Mouse (Mus musculus): ENCODE measurements at regions not wholly inside any gene's neighbourhood (a gene's known extent, or its start where the extent isn't known, plus 50 kb on each side); places are given as distances from the start of the nearest gene placed in this dataset.
A peak's percentile ranks its signal among the peaks of the same experiment; 100 is the strongest.
"Not testable (repeated sequence)": the region's sequence is repeated elsewhere in the genome, so short reads cannot be mapped to it uniquely, and the experiment has no call there.

DNA sequence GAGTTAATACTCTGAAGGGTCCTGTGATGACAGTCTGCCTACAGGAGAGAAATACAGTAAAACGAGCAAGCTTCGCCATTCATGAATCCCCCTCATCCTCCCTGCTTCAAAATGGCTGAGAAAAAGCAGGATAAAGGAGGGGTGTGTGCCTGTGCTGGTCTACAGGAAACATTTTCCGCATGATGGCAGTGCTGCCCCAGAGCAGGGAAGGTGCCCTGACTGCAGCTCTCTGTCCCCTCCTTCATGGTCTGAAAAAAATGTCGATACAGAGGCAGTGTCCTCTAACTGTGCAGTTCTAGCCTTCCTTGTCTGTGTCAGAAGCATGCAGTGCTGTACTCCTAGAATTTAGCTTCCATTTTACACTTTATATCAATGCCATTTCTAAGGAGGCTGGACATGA, 166.7 kb upstream of the Olfr1324 start:
- WGBS = 91% methylated on average over 4 of the region's 4 CpGs
- not testable (repeated sequence) for H3K9me3 ChIP-seq (ENCODE audit: control insufficient read depth, low read length); H3K9ac ChIP-seq; H3K4me2 ChIP-seq (replicated peaks); H3K4me1 ChIP-seq (replicated peaks; ENCODE audit: control insufficient read depth, insufficient read depth, low read length); H3K27me3 ChIP-seq (ENCODE audit: control insufficient read depth, insufficient read depth, low read length); DNase-seq (ENCODE audit: low spot score); H3K4me3 ChIP-seq (replicated peaks; ENCODE audit: low read length); H3K27ac ChIP-seq; ATAC-seq (ENCODE audit: low FRiP score)
- peaks cover 21% of the 10 kb centered on the region; the same call in 1 of the 2 replicates for H3K36me3 ChIP-seq (replicated peaks; ENCODE audit: control insufficient read depth, insufficient read depth)

GRCm38 (mm10) chrX:50591477-50591876, 163.2 kb upstream of the Olfr1324 start:
- H3K4me3 ChIP-seq (replicated peaks; ENCODE audit: low read length) = no peak overlapping the region
- 0 out of 2 replicates have a peak overlapping the region, but pooled peaks have one; percentile 72 for H3K27ac ChIP-seq
- no peaks in the 10 kb centered on the region for H3K27me3 ChIP-seq (ENCODE audit: control insufficient read depth, insufficient read depth, low read length)
- WGBS = 74% methylated on average over 4 of the region's 4 CpGs
- H3K9me3 ChIP-seq (ENCODE audit: control insufficient read depth, low read length) = no peaks in the 10 kb centered on the region
- peaks cover 12% of the 10 kb centered on the region; the same call in 1 of the 2 replicates for H3K36me3 ChIP-seq (replicated peaks; ENCODE audit: control insufficient read depth, insufficient read depth)
- H3K4me2 ChIP-seq (replicated peaks) = peak overlapping the region; percentile 29; the same call in 1 of the 2 replicates
- no peaks in the 10 kb centered on the region for H3K4me1 ChIP-seq (replicated peaks; ENCODE audit: control insufficient read depth, insufficient read depth, low read length)
- H3K9ac ChIP-seq = no peak overlapping the region
- ATAC-seq (ENCODE audit: low FRiP score) (no peak), DNase-seq (ENCODE audit: low spot score) (peak; percentile 74)

- H3K4me3 ChIP-seq (replicated peaks; ENCODE audit: low read length) = no peak overlapping the region; the same call in 1 of the 2 replicates
- DNase-seq (ENCODE audit: low spot score) (peak; percentile 70), ATAC-seq (ENCODE audit: low FRiP score) (no peak)
- no peaks in the 10 kb centered on the region for H3K9me3 ChIP-seq (ENCODE audit: control insufficient read depth, low read length)
- no peaks in the 10 kb centered on the region for H3K27me3 ChIP-seq (ENCODE audit: control insufficient read depth, insufficient read depth, low read length)
- peak overlapping the region; percentile 29; the same call in 1 of the 2 replicates for H3K4me2 ChIP-seq (replicated peaks)
- peak overlapping the region; percentile 72 for H3K27ac ChIP-seq
- 77% methylated on average over 8 of the region's 8 CpGs for WGBS
- H3K36me3 ChIP-seq (replicated peaks; ENCODE audit: control insufficient read depth, insufficient read depth) = peaks cover 12% of the 10 kb centered on the region; the same call in 1 of the 2 replicates
- H3K9ac ChIP-seq = no peak overlapping the region
- no peaks in the 10 kb centered on the region for H3K4me1 ChIP-seq (replicated peaks; ENCODE audit: control insufficient read depth, insufficient read depth, low read length)
These were observed 162.5 kb upstream of the Olfr1324 start for GRCm38 (mm10) chrX:50590673-50591341.

DNA sequence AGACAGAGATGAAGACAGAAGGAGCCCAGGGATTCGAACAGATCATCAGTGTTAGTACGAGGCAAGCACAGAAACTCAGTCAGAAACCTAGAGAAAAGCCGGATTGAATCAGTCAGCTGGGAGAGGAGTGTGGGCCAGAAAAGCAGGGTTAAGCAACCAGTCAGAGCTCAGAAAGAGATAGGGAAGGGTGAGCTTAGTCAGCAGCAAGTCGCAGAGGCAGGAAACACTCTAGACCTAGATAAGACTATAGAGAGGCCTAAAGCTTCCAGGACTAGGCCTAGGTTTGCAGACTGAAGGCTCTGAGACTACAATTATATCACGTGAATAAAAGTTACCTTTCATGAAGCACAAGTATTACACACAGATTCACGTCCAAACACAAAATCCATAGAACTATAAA, 160.6 kb upstream of the Olfr1324 start:
- peaks cover 9% of the 10 kb centered on the region; the same call in 1 of the 2 replicates for H3K36me3 ChIP-seq (replicated peaks; ENCODE audit: control insufficient read depth, insufficient read depth)
- no peak overlapping the region for H3K4me2 ChIP-seq (replicated peaks)
- DNase-seq (ENCODE audit: low spot score) = no peak
- no peak for ATAC-seq (ENCODE audit: low FRiP score)
- H3K9ac ChIP-seq = no peak overlapping the region
- WGBS = 91% methylated on average over 6 of the region's 6 CpGs
- no peak overlapping the region for H3K27ac ChIP-seq
- H3K4me3 ChIP-seq (replicated peaks; ENCODE audit: low read length) = no peak overlapping the region
- no peaks in the 10 kb centered on the region for H3K4me1 ChIP-seq (replicated peaks; ENCODE audit: control insufficient read depth, insufficient read depth, low read length)
- no peaks in the 10 kb centered on the region for H3K27me3 ChIP-seq (ENCODE audit: control insufficient read depth, insufficient read depth, low read length)
- H3K9me3 ChIP-seq (ENCODE audit: control insufficient read depth, low read length) = no peaks in the 10 kb centered on the region

- Histone ChIP-seq H3K4me1 (replicated peaks; ENCODE audit: control insufficient read depth, insufficient read depth, low read length) (no peaks in the 10 kb centered on the region), H3K9me3 (ENCODE audit: control insufficient read depth, low read length) (no peaks in the 10 kb centered on the region), H3K9ac (no peak overlapping the region), H3K27ac (peak overlapping the region; percentile 38; the same call in 1 of the 2 replicates), H3K4me3 (replicated peaks; ENCODE audit: low read length) (no peak overlapping the region), H3K36me3 (replicated peaks; ENCODE audit: control insufficient read depth, insufficient read depth) (0 out of 2 replicates have a peak, but pooled peaks cover 6% of the 10 kb centered on the region), H3K4me2 (replicated peaks) (peak overlapping the region; percentile 15; the same call in 1 of the 2 replicates), H3K27me3 (ENCODE audit: control insufficient read depth, insufficient read depth, low read length) (no peaks in the 10 kb centered on the region)
- DNase-seq (ENCODE audit: low spot score) (peak; percentile 69), ATAC-seq (ENCODE audit: low FRiP score) (no peak)
- WGBS = 78% methylated on average over 12 of the region's 12 CpGs
These were observed 155.7 kb upstream of the Olfr1324 start for GRCm38 (mm10) chrX:50583741-50584580.

DNA sequence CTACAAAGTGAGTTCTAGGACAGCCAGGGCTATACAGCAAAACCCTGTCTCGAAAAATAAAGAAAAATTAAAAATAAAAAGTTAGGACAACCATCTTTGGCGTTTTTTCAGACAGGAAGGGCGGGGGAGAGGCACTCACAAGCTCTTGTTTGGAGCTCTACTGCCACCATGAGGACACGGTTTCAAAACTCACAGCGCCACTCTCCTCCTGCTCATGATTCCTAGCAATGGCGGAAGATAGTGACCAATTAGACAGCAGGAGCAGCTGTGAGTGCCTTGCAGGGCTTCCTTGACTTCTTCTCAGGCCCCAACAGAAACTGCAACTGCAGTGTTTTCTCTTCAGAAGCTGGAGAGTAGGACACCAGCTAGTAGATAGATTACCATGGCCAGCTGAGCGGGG, 151.9 kb upstream of the Olfr1324 start:
- Histone ChIP-seq H3K4me1 (replicated peaks; ENCODE audit: control insufficient read depth, insufficient read depth, low read length) (no peaks in the 10 kb centered on the region), H3K27me3 (ENCODE audit: control insufficient read depth, insufficient read depth, low read length) (no peaks in the 10 kb centered on the region), H3K9me3 (ENCODE audit: control insufficient read depth, low read length) (no peaks in the 10 kb centered on the region), H3K36me3 (replicated peaks; ENCODE audit: control insufficient read depth, insufficient read depth) (peaks cover 6% of the 10 kb centered on the region; the same call in 1 of the 2 replicates), H3K27ac (peak overlapping the region; percentile 77), H3K4me3 (replicated peaks; ENCODE audit: low read length) (no peak overlapping the region), H3K9ac (no peak overlapping the region), H3K4me2 (replicated peaks) (peak overlapping the region; percentile 30)
- ATAC-seq (ENCODE audit: low FRiP score) = no peak
- WGBS = 72% methylated on average over 7 of the region's 7 CpGs
- DNase-seq (ENCODE audit: low spot score) = peak; percentile 66

- 69% methylated on average over 7 of the region's 7 CpGs for WGBS
- H3K9me3 ChIP-seq (ENCODE audit: control insufficient read depth, low read length) = no peaks in the 10 kb centered on the region
- no peaks in the 10 kb centered on the region for H3K27me3 ChIP-seq (ENCODE audit: control insufficient read depth, insufficient read depth, low read length)
- H3K4me3 ChIP-seq (replicated peaks; ENCODE audit: low read length) = 0 out of 2 replicates have a peak overlapping the region, but pooled peaks have one; percentile 5
- DNase-seq (ENCODE audit: low spot score) = peak; percentile 71
- no peak overlapping the region for H3K27ac ChIP-seq
- no peak for ATAC-seq (ENCODE audit: low FRiP score)
- H3K4me1 ChIP-seq (replicated peaks; ENCODE audit: control insufficient read depth, insufficient read depth, low read length) = no peaks in the 10 kb centered on the region
- H3K4me2 ChIP-seq (replicated peaks) = peak overlapping the region; percentile 31; the same call in 1 of the 2 replicates
- H3K36me3 ChIP-seq (replicated peaks; ENCODE audit: control insufficient read depth, insufficient read depth) = no peaks in the 10 kb centered on the region; the same call in 1 of the 2 replicates
- H3K9ac ChIP-seq = no peak overlapping the region
These were observed 148.5 kb upstream of the Olfr1324 start for GRCm38 (mm10) chrX:50576824-50577223.

GRCm38 (mm10) chrX:50572191-50573095, 144.1 kb upstream of the Olfr1324 start:
- H3K4me3 ChIP-seq (replicated peaks; ENCODE audit: low read length) = peak overlapping the region; percentile 24
- not testable (repeated sequence) for ATAC-seq (ENCODE audit: low FRiP score); H3K4me1 ChIP-seq (replicated peaks; ENCODE audit: control insufficient read depth, insufficient read depth, low read length); H3K27ac ChIP-seq; H3K27me3 ChIP-seq (ENCODE audit: control insufficient read depth, insufficient read depth, low read length); H3K36me3 ChIP-seq (replicated peaks; ENCODE audit: control insufficient read depth, insufficient read depth); H3K9me3 ChIP-seq (ENCODE audit: control insufficient read depth, low read length)
- WGBS = 71% methylated on average over 14 of the region's 14 CpGs
- peak overlapping the region; percentile 25 for H3K4me2 ChIP-seq (replicated peaks)
- H3K9ac ChIP-seq = peak overlapping the region; percentile 24; the same call in 1 of the 2 replicates
- DNase-seq (ENCODE audit: low spot score) = peak; percentile 78

All from hindbrain, embryonic 14.5 days (tissue).